In genomic region chr8:70729808-70730475, GRCm38 (mm10) we compare ENCODE assay signal across 8 mouse cellular contexts. TPM values are rescaled to one million over a fixed set of nuclear protein-coding genes. Genes with fewer than 3 reads are reported as not detected.
A peak's percentile ranks its signal among the peaks of the same experiment; 100 is the strongest.
DNase-seq lines count a peak whose midpoint lies in the region; ATAC-seq lines count a peak whose summit lies in the region.
"Had no signal": no experiment of that assay in that cellular context is flagged by ENCODE, and none has a peak within 500 bp of the region (broad histone marks: within the 10 kb centered on the region; RNA-seq: fewer than 3 reads in every experiment).

No protein-coding gene starts in this region.

- WGBS in embryonic facial prominence, embryonic 15.5 days = 3% methylated on average over 34 of the region's 34 CpGs
- 2% methylated on average over 34 of the region's 34 CpGs for WGBS in limb, embryonic 11.5 days

- no peaks in the 10 kb centered on the region for H3K36me3 ChIP-seq in embryonic facial prominence, embryonic 15.5 days
- no peaks in the 10 kb centered on the region for H3K36me3 ChIP-seq in limb, embryonic 11.5 days (ENCODE audit: control insufficient read depth, insufficient read depth, low read length)

- peaks cover 64% of the 10 kb centered on the region for H3K27me3 ChIP-seq in embryonic facial prominence, embryonic 15.5 days
- peaks cover 24% of the 10 kb centered on the region for H3K27me3 ChIP-seq in limb, embryonic 11.5 days (ENCODE audit: control insufficient read depth, insufficient read depth, low read length)

- no peak for ATAC-seq in embryonic facial prominence, embryonic 15.5 days (ENCODE audit: insufficient number of reproducible peaks, low FRiP score, low TSS enrichment, low read depth)
- ATAC-seq in limb, embryonic 11.5 days (ENCODE audit: insufficient number of reproducible peaks, low FRiP score, low TSS enrichment, low read depth) = no peak; the same call in 1 of the 2 replicates
- ATAC-seq in monocyte, adult 5-6 weeks (replicated peaks; ENCODE audit: insufficient number of reproducible peaks, low FRiP score, low TSS enrichment, poor library complexity, severe bottlenecking) = peak; percentile 54; the same call in 1 of the 2 replicates

- peaks cover 5% of the 10 kb centered on the region; the same call in 1 of the 2 replicates for H3K4me1 ChIP-seq in embryonic facial prominence, embryonic 15.5 days
- H3K4me1 ChIP-seq in limb, embryonic 11.5 days (ENCODE audit: control insufficient read depth, insufficient read depth, low read length) = no peaks in the 10 kb centered on the region

- H3K27ac ChIP-seq in embryonic facial prominence, embryonic 15.5 days (replicated peaks) = no peak overlapping the region
- no peak overlapping the region for H3K27ac ChIP-seq in limb, embryonic 11.5 days (replicated peaks; ENCODE audit: low read depth, low read length)

- no peaks in the 10 kb centered on the region for H3K9me3 ChIP-seq in embryonic facial prominence, embryonic 15.5 days (replicated peaks)
- no peaks in the 10 kb centered on the region for H3K9me3 ChIP-seq in limb, embryonic 11.5 days (ENCODE audit: control insufficient read depth, low read length)

- DNase-seq in spleen, adult 18-20 months = peak; percentile 57 to 72
- no peak for DNase-seq in spleen, adult 12 weeks (ENCODE audit: low spot score)
- peak; percentile 47 for DNase-seq in limb, embryonic 11.5 days (ENCODE audit: low spot score)
- no peak for DNase-seq in adrenal gland, postnatal 36 days
- DNase-seq in gastrocnemius, postnatal 25 days = no peak

- H3K4me3 ChIP-seq in embryonic facial prominence, embryonic 15.5 days (replicated peaks) = peak overlapping the region; percentile 30
- H3K4me3 ChIP-seq in limb, embryonic 11.5 days (ENCODE audit: low read depth, low read length) = peak overlapping the region; percentile 9

- peak overlapping the region; percentile 49 for H3K4me2 ChIP-seq in embryonic facial prominence, embryonic 15.5 days (replicated peaks)
- peak overlapping the region; percentile 43 for H3K4me2 ChIP-seq in limb, embryonic 11.5 days (ENCODE audit: low read depth, severe bottlenecking)

- H3K9ac ChIP-seq in embryonic facial prominence, embryonic 15.5 days = no peak overlapping the region
- no peak overlapping the region for H3K9ac ChIP-seq in limb, embryonic 11.5 days (ENCODE audit: low read length)

RNA-seq across cellular contexts. Expression of gene Pde4c, which starts 6.4 kb away (rescaled TPM):
- polyA plus RNA-seq in embryonic facial prominence, embryonic 15.5 days (2015; fragmentation: Nextera tagmentation; extraction: Ambion mirVana) = 0.16 and 0.29 TPM in 2 replicates
- 0.08 and 0.13 TPM in 2 replicates for polyA plus RNA-seq in limb, embryonic 11.5 days (2014; fragmentation: Nextera tagmentation; extraction: Ambion mirVana)
- 0.10 to 0.19 TPM in 2 of 3 replicates, not detected in the other for total RNA-seq in monocyte, adult 5-6 weeks (2017)
- total RNA-seq in adrenal gland, postnatal 36 days (2021) = 1 to 10 TPM in 1 of 2 experiments, under 1 TPM in 1; 0.33 to 1.2 TPM
- total RNA-seq in gastrocnemius, postnatal 25 days (2021) = 1 to 10 TPM; 1.6 to 2.3 TPM

RNA-seq across cellular contexts. Expression of gene Gm3336, which starts 11.6 kb away (rescaled TPM):
- not detected in 2 replicates for polyA plus RNA-seq in embryonic facial prominence, embryonic 15.5 days (2015; fragmentation: Nextera tagmentation; extraction: Ambion mirVana)
- polyA plus RNA-seq in limb, embryonic 11.5 days (2014; fragmentation: Nextera tagmentation; extraction: Ambion mirVana) = not detected in 2 replicates
- total RNA-seq in monocyte, adult 5-6 weeks (2017) = not detected in 3 replicates
- not detected for total RNA-seq in adrenal gland, postnatal 36 days (2021)
- total RNA-seq in gastrocnemius, postnatal 25 days (2021) = not detected
- total RNA-seq: gastrocnemius, postnatal 36 days had no signal

RNA-seq across cellular contexts. Expression of gene Rab3a, which starts 24.5 kb away (rescaled TPM):
- 22.7 and 28.6 TPM in 2 replicates for polyA plus RNA-seq in embryonic facial prominence, embryonic 15.5 days (2015; fragmentation: Nextera tagmentation; extraction: Ambion mirVana)
- polyA plus RNA-seq in limb, embryonic 11.5 days (2014; fragmentation: Nextera tagmentation; extraction: Ambion mirVana) = 11.6 and 12.3 TPM in 2 replicates
- total RNA-seq in monocyte, adult 5-6 weeks (2017) = 0.85 to 5.4 TPM (median 2.5 TPM) in 3 replicates
- 10 to 100 TPM; 68.6 to 78.2 TPM for total RNA-seq in adrenal gland, postnatal 36 days (2021)
- total RNA-seq in gastrocnemius, postnatal 25 days (2021) = 10 to 100 TPM; 40.0 to 40.4 TPM

RNA-seq across cellular contexts. Expression of gene Iqcn, which starts 26.7 kb away (rescaled TPM):
- 0.03 and 0.04 TPM in 2 replicates for polyA plus RNA-seq in embryonic facial prominence, embryonic 15.5 days (2015; fragmentation: Nextera tagmentation; extraction: Ambion mirVana)
- polyA plus RNA-seq in limb, embryonic 11.5 days (2014; fragmentation: Nextera tagmentation; extraction: Ambion mirVana) = not detected in 2 replicates
- total RNA-seq in monocyte, adult 5-6 weeks (2017) = 0.67 to 0.78 TPM in 2 of 3 replicates, not detected in the other
- total RNA-seq in adrenal gland, postnatal 36 days (2021) = not detected
- total RNA-seq in gastrocnemius, postnatal 25 days (2021) = not detected

RNA-seq across cellular contexts. Expression of gene Mpv17l2, which starts 30.8 kb away (rescaled TPM):
- polyA plus RNA-seq in embryonic facial prominence, embryonic 15.5 days (2015; fragmentation: Nextera tagmentation; extraction: Ambion mirVana) = 41.7 and 42.3 TPM in 2 replicates
- polyA plus RNA-seq in limb, embryonic 11.5 days (2014; fragmentation: Nextera tagmentation; extraction: Ambion mirVana) = 23.1 and 23.6 TPM in 2 replicates
- 2.0 to 11.3 TPM (median 4.8 TPM) in 3 replicates for total RNA-seq in monocyte, adult 5-6 weeks (2017)
- total RNA-seq in adrenal gland, postnatal 36 days (2021) = 100 to 1,000 TPM; 119 to 155 TPM
- total RNA-seq in gastrocnemius, postnatal 25 days (2021) = 10 to 100 TPM; 19.6 to 25.6 TPM

Comparison
In these comparisons a context has a peak if more than half of its experiments do, and no peak if none do; other contexts are left out.
1. DNase-seq: peak in spleen, adult 18-20 months (2 of 2) and limb, embryonic 11.5 days (single experiment); none in spleen, adult 12 weeks (single experiment), adrenal gland, postnatal 36 days (0 of 2) and gastrocnemius, postnatal 25 days (single experiment).